Mouse (Mus musculus) right cerebral cortex, postnatal 25 days (tissue): ENCODE measurements around the gene Bco2.

Experiments used
- DNase-seq: peaks from one replicate; pipeline ENCODE4 v3.0.0; 2022

Gene Bco2

DNA sequence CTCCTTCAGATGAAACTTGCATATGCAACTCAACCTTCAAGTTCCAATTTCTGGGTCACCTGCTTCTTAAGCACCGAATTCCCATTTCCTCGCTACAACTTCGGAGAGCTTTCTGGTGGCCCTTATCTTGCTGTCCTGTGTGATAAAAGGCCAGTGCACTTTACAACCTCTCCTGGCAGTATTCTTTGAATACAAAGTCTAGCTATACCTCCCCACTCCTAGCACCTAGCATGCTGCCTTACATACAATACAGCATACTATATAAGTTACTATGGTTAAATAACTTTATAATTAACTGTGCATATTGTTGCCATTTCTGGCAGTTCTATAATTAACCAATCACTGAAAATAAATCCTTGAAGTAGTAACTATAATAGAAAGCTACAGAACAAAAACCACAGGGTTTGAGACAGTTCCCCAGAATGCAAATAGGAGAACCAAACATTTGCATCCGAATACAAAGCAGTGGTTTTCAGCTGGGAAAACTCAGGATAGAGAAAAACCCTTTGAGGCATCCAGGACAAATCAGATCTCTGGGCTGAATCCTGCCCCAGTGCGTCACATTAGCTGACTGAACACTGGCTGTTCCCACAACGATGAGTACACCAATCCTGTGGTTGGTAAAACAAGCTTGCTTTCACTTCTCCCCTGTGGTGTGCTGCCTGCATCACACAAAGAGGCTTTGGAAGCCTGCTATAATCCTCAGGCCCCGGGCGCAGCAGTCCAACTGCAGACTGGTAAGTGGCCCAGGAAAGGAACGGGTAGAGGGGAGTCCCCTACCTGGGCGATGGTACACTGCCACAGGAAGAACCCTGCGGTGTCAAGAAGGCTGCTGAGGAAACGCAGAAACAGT lies 514 bp downstream of the Bco2 start, which contains the start of gene Il18:
Gene Il18, plus strand, starts transcription at position 587 of the 853 bp plus-strand sequence.
- DNase-seq = peak; percentile 47

DNA sequence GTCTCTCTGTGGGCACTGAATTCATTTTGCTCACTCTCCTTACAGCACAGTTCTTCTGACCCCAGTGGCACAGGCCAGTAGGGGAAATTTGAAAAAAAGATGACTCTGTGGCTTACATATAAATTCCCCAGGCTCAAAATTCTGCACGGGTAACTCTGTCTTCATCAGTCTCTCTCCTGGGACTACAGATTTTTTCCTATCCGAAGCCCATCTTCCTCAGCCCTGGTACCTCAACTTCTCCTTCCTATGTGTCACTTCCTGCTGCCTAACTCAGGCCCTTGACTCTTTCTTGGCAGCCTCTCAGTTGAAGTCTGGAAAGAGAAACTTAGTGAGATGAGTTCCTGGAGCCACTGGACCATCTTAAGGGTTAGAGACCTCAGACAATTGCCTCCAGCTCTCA lies 1.4 kb downstream of the Bco2 start:
- DNase-seq = no peak

DNA sequence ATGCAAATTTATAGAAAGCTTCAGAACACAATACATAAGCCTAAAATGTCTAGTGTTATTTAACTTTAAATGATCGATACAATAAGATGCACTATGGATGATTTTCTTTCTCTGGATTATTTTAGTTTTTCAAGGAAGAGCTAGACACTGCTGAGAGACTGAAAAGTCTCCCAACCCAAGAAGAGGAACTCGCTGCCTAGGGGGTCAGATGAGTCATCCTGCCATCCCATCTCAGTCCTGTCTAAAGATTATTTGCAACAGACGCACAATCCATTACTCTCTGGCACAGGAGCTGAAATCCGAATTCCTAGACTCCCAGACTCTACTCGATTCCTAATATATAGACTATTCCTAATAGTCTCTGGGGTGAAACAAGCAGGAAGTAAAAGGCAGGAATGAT lies 2.8 kb downstream of the Bco2 start:
- no peak for DNase-seq

DNA sequence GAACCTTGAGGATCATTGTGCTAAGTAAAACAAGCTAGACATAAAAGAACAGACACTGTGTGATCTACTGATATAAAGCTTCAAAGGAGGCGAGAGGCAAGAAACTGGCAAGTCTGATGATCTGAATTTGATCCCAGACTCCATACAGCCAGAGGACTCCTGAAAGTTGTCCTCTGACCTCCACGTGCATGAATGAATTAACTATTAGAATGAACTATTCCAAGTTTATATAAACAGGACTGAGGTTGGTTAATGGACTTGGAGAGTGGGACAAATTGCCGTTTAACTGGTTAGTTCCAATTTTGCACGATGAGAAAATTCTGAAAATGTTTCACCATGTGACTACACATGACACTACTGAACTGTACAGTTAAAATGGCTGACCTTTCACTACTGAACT lies 6.0 kb downstream of the Bco2 start:
- no peak for DNase-seq

DNA sequence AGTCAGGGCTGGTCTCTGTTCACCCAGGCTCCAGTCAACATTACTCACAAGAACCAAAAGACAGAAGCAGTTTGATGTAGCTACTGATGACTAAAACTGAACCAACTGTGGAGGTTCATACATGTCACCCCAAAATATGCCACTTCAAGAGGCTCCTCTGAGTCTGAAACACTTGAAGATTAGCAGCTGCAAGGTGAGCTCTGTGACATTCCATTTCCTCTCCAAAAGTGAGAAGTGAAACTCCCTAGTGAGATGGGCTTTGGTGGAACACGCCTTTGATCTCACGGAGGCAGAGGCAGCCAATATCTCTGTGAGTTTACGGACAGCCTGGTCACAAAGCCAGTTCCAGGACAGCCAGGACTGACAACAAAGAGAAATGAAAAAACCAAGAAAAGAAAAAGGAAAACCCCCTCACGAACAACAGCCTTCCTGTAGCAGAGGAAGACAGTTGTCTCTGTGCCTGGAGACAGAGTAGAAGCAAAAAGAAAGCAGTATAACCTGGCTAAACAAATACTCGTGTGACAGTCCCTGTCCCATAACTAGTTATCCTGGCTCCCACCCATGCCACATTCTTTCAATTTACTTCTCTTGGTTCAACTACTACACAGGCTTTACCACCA lies 7.0 kb downstream of the Bco2 start:
- DNase-seq = no peak

DNA sequence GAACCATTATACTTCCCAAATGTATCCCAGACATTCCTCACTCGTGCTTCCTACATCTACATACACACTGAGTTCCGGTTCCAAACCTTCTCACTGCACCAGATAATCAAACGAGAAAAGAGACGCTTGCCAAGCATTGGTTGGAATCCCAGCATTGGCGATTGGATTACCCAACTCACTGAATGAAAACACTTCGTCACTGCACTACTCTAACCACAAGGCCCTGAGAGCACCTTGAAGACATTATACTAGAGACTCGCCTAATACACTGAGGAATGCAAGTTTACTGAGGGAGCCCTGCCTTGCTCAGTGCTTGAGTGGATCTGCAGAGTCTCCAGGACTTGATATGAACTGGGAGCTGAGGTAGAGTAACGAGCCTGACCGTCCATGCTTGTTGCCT lies 12.6 kb downstream of the Bco2 start:
- DNase-seq = no peak

DNA sequence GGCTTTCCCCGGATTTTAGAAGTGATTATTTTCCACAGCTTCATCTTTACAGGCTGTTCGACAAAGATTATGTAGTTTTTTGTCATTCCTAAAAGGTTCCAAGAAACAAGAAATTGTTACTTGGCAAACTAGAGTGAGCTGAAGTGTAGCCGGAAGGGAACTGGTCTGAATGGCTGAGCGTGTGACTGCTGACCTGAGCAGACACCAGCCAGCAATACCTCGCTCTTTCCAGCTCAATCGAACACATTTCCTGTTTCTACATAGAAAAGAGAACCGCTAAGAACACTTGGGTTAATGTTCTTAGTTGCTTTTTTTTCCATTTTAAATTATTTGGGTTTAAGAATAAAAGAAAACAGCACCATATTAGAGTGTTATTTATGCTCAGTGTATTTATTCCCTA lies 14.8 kb downstream of the Bco2 start:
- no peak for DNase-seq

DNA sequence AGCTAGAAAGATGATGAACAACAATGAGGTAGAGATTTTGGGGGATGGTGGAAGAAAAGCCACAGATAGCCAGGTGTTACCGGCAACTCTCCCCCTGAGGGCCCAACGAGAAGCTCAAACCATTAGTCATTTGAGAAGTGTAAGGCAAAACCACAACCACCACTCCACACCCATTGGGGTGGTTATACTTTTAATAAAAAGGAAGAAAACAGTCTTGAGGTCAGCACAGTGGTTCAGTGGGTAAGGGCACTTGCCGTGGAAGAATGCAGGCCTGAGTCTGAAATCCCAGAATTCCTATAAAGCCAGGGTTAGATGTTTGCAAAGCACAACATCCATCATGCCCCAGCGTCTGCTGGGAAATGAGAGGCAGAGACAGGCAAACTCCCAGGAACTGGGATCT lies 17.7 kb downstream of the Bco2 start:
- DNase-seq = no peak

DNA sequence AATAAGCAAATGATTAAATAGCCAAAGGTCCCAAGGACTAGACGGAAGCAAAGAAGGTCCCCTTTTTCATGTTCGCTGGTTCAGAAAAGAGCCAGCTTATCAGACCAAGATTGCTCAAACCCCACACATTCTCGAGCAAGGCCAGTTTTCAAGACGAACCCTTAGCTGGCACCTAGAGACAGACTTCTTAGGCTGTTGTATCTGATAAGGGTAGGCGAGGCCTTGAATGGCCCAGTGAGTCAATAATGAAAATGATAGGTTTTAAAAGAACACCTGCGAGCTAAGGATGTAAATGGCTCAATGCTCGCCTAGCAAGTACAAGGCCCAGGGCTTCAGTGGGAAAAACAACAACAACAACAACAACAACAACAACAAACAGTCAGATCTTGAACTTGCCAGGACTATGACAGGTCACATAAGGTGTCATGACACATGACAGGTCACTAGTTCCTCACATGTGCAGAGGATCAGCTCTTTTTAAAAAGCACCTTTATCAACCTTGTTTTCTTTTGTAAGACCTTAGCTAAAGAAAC lies 18.3 kb downstream of the Bco2 start:
- DNase-seq = no peak

DNA sequence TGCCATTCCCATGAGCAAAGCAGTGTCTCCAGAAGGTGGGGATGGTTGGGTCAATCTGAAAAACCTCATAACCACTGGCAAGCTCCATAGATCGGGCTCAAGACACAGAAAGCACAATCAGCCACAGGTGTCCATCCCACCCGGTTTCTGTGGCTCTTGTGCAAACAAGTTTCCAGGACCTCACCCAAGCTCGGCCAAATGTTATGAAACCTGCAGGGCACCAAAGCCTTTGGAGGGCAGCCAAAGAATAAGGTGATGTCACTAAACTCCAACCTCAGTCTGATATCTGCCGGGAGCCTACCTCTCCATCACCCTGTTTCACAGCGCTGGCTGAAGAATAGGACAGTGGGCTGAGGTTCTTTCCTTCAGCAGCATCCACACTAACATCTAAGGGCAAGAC lies 19.1 kb downstream of the Bco2 start:
- DNase-seq = no peak

DNA sequence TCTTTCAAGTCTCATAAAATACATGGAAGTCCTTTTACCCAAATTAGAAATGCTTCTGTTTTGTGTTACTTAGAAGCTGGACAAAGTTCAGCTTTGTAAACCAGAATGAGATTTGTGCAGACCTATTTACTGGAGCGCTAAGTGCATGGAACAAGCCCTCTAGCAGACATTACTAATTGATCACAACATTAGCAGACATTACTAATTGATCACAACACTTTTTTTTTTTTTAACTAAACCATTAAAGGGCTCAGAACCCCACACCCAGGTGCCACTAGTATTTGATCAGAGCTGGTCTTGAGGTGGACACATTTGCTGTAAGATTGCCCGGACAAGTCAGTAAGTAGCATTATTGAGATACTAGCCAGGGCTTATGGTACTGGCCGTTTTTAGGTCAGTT lies 21.2 kb downstream of the Bco2 start:
- DNase-seq = no peak

DNA sequence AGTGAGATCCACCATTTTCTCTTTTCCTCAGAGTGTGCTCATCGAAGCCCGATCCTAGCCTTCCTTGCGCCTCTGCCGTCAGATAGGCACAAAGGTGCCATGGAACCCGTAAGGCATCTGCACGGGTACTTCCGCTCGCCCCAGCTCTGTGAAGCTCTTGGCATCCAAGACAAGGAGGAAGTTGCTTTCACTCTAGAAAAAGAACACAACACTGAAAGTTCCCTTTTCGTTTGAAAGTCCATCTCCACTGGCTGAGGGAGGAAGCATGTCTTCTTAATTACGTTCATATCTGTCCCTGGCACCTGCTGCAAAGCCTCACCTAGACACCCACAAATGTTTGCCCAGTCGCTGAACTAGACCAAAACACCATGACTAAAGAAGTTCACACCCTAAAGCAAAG lies 21.7 kb downstream of the Bco2 start:
- no peak for DNase-seq

DNA sequence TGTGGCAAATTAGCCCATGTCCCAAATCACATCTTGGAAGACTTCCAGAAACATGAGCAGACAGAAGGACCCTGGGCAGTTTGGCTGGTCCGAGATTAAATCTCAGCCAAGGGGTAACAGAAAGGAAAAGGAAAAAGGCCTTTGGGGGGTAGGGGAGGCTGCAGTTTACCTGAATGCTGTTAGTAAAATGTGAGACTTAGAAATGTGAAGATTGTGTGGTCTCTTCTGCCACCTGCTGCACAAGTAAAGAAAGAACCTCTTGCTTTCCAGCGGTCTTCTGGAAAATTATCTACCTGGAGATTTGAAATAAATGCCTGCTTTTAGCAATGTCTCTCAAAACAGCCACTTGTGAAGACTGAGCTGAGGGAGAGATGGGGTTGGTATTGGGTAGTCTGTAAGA lies 24.1 kb downstream of the Bco2 start:
- peak; percentile 27 for DNase-seq

DNA sequence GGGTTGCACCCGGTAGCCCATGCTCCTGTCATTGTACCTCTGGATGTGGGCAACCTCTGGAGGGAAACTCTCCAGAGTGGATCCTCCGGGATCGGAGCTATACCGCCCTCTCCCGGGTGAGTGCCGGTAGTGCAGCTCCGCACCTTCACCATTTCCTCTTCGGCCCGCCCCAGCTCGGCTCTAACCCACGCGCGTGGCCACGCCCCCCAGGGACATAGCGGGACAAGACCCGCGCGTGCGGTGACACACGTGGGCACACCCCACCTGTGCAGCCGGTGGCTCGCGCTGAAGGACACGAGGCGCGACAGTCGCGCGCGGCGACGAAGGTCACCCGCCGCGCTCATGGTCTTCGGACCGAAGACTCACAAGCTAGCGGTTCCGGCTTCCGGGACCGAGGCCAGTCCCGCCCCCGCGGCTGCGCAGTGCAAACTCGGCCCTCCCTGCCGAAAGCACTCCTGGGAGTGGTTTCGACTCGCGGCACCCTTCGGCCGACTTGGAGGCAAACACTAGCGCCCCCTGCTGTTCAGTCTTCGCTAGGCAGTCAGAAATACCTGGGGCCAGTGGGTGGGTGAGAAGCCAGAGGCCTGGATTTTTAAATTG lies 26.6 kb downstream of the Bco2 start, which contains the start of gene Pts:
Gene Pts, minus strand, starts transcription at position 432 of the 600 bp plus-strand sequence.
- DNase-seq = peak; percentile 97

DNA sequence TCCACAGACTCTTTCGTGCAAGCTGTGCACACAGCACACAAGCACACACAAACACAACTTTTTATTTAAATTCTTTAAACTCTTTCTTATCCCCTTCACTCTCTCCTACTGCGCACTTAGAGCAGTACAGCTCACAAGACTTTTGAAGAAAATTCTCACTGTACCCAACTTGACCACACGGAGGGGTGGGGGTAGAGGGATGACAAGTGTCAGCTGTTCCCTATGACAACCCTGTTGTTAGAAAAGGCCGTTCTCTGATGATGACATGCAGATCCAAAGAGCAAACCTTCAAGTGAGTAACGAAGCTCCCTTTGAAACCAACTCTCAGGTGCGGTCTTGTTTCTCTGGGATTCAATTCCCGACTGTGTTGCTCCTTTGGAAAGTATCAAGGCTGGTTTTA lies 27.1 kb downstream of the Bco2 start:
- DNase-seq = no peak

DNA sequence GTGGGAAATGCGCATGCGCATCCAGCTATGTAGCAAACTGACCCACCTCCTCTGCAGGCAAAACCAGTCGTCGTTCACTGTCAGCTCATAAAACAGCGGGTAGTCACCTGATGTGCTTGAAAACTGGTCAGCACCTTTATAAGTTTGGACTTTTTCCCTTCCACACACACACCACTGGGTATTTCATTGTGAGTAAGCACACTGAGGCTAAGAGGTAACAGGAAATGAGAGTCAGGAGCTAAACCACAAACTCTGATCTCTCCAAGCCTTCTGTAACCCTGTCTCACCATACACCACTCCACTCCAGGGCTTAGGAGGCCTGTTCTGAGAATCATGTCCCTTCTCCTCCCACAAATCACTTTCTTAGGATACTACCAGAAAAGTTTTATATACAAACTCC lies 29.4 kb downstream of the Bco2 start:
- no peak for DNase-seq

DNA sequence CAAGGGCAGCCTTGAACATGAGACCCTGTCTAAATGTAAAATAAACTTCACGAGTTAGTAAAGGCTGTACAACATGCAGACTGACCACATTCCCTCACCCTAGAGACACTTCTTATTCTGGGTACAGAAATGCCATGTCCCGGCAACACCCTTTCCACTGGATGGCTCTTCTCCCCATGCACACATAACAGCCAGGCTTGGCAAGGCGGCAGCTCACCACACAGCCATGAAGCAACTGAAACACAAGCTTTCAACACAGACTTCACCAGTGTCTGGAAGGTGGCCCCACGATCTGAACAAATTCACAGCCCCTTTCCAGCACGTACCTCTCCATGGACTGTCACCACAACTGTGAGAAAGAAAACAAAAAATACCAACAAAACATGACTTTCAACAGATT lies 30.0 kb downstream of the Bco2 start:
- DNase-seq = no peak

DNA sequence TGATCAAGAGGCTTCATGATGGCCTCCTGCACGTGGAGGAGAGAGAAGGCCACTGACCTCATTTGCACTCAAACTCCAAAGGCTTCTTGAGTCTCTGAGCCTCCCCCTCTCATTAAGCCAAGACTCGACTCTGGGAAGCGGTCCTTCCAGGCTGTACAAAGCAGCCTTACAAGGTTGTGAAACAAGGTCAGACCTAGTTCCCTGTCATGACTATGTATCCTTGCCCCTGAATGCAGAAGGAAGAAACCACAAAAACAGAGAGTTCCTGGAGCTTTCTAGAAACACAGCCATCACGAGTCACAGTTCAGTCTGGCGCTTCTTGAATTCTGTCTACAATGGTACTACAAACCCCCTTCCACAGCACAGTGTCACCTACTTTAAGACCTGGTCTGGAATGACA lies 32.4 kb downstream of the Bco2 start:
- DNase-seq = no peak

DNA sequence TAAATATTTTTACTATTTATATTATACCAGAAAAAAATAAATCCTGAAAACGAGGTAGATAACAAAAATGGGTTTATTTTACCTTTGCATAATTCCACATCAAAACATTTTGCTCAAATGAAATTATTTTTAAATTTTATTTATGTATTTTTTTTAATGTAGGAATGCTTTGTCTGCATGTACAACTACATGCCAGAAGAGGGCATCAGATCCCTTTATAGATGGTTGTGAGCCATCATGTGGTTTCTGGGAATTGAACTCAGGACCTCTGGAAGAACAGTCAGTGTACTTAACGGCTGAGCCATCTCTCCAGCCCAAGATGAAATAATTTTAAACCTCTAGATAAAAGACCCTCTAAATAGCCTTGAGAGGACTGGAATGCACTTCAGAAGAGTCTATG lies 33.4 kb downstream of the Bco2 start:
- DNase-seq = no peak

DNA sequence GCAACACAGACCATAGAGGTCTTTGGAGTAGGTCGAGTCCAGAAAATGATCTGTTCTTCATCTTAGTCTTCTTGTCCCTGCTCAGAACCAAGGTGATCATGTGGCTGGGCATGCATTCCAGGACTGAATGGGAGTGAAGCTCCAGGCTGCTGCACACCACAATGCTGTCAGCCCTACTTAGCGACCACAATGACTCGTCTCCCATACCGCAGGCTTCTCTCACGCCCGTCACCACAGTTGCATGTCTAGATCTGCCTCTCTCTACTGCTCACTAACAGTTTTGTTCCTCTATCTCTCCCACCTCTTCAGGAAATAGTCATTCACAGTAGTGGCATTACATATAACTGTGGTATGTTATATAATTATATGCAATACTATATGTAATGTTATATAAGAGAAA lies 34.2 kb downstream of the Bco2 start:
- no peak for DNase-seq

DNA sequence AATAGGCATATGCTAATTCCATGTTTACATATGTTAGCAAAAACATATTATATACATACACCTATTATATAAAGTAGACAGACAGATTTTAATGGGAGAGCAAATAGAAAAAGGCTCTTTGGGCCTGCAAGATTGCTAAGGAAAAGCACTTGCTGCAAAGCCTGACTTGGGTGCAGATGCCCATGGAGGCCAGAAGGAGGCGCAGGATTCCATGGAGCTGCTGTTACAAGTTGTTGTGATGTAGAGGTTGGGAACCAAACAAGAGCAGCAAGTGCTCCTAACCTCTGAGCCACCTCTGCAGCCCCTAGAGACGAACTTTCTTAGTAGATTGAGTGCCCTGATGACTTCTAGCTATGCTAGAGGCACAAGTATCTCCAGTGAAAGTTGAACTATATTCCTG lies 36.2 kb downstream of the Bco2 start:
- no peak for DNase-seq

DNA sequence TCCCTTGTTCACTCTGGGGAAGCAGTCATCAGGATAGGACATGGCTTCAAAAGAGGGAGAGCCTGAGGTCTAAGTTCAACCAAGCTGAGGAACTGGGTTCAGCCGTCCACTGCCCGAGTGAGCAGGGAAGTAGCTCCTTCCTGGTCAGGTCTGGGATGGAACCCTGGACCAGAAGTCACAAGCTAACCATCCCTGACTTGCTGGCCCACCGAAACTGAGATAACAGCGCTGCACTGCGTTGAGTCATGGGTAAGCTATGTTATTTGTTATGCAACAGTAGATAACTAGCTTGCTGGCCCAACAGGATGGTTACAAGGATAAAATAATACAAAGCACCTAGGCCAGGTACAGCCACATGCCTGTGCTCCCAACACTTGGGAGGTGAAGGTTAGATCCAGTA lies 39.5 kb downstream of the Bco2 start:
- no peak for DNase-seq

DNA sequence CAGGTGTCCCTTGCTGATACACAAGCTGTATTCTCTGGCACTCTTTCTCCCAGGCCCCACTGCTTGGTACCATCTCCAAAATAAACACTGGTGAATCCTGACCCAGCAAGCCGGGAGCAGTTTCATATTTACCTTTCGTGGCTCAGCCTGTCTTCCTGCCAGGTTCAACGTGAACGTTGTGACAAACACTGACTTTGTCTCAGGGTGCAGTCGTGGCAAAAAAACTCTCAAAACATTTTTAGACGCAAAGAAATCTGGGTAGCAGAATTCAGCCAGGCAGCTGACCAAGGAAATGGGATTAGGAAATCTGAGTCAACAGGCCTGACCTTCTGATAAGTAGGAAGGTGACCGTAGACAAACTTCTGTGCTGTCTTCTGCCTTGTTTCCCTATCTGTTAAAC lies 47.4 kb downstream of the Bco2 start:
- DNase-seq = no peak

DNA sequence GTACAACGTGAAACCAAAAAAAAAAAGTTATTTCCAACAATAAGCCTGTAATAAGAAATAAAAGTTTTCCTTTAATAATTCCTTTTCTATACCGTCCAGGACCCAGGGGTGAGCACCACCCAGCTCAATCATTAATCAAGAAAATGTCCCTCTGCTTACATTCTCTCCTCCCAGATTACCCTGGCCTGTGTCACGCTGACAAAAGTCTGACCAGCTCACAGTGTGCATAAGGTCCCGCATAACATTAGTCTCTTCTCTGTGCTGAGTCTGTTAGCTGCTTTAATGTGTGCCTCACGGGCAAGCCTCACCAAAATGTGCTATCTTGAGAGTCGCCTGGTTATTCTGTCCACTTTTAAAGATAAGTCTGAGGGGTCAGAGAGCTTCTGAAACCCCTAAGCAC lies 49.6 kb downstream of the Bco2 start:
- DNase-seq = no peak
